ENCODE assay signal across 8 mouse cellular contexts in the genomic region with DNA sequence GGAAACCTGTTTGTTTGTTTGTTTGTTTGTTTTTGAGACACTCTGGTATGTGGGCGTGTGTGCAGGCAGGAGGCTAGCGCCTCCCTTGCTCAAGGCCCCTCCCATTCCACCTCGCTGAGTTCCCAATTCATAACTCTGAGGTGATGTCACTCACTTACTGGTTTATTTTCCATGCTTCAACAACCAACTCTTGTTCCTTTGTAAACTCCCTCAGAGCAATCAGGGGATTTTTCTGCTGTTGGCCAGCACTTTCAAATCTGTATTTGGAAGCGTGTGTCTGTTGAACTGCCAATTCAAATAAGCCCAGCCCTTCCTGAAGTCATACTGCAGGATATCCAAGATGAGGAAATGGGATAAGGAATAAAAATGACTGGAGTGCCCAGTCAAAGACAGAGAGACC. TPM values are rescaled to one million over a fixed set of nuclear protein-coding genes. Genes with fewer than 3 reads are reported as not detected.
DNase-seq lines count a peak whose midpoint lies in the region; ATAC-seq and TF ChIP-seq lines count a peak whose summit lies in the region.

No protein-coding gene starts in this region.

- in situ Hi-C loops in ES-E14 (cut with MboI; ENCODE audit: low sequenced_read_pairs in 2 of 2, unreplicated experiment in 2 of 2): no loop called here

- peak; percentile 62 for ATAC-seq in common myeloid progenitor, adult 5-6 weeks (replicated peaks; ENCODE audit: low read depth, poor library complexity, severe bottlenecking)
- peak; percentile 50 for ATAC-seq in lung, embryonic 14.5 days (ENCODE audit: insufficient read depth)
- peak; percentile 55; the same call in 1 of the 2 replicates for ATAC-seq in stomach, embryonic 15.5 days (ENCODE audit: insufficient read depth, low FRiP score, low read depth)

- H3K9ac ChIP-seq in ES-E14 (ENCODE audit: insufficient read depth, low read depth, low read length, poor library complexity, severe bottlenecking): peak overlapping the region; percentile 24; the same call in 1 of the 2 replicates
- H3K9ac ChIP-seq in lung, embryonic 14.5 days: peak overlapping the region; percentile 70
- H3K9ac ChIP-seq in stomach, embryonic 15.5 days: peak overlapping the region; percentile 23; the same call in 1 of the 2 replicates

- no peaks in the 10 kb centered on the region for H3K9me3 ChIP-seq in ES-E14 (ENCODE audit: control insufficient read depth, insufficient read depth, low read depth, low read length)
- no peaks in the 10 kb centered on the region for H3K9me3 ChIP-seq in lung, embryonic 14.5 days (ENCODE audit: low read depth, low read length)
- no peaks in the 10 kb centered on the region for H3K9me3 ChIP-seq in stomach, embryonic 15.5 days

- H3K36me3 ChIP-seq in ES-E14 (ENCODE audit: control insufficient read depth, insufficient read depth, low read length, poor library complexity, severe bottlenecking): peaks cover 11% of the 10 kb centered on the region
- peaks cover 35% of the 10 kb centered on the region for H3K36me3 ChIP-seq in lung, embryonic 14.5 days (ENCODE audit: insufficient read depth)
- peaks cover 3% of the 10 kb centered on the region; the same call in 1 of the 2 replicates for H3K36me3 ChIP-seq in stomach, embryonic 15.5 days

- TF ChIP-seq CTCF in lung, embryonic 14.5 days (IDR thresholded peaks at IDR 0.05; ENCODE audit: low read depth): no peak
- no peak for TF ChIP-seq CTCF in layer of hippocampus, adult 2 months (conservative IDR thresholded peaks at IDR 0.05)

- intact Hi-C loops in heart, postnatal 10 days (cut with DNase I): no loop called here

- no peak for DNase-seq in ES-E14 (ENCODE audit: low read depth, low spot score)
- peak; percentile 32 to 37 for DNase-seq in heart, postnatal 10 days
- DNase-seq in lung, embryonic 14.5 days: peak; percentile 74
- DNase-seq in ovary, postnatal 10 days (ENCODE audit: low spot score): no peak
- DNase-seq in layer of hippocampus, adult 2 months (ENCODE audit: low spot score in 2 of 2): no peak
- DNase-seq in kidney, postnatal 10 days: no peak

- H3K27ac ChIP-seq in ES-E14 (ENCODE audit: insufficient read depth, low read depth, low read length, poor library complexity, severe bottlenecking): no peak overlapping the region; the same call in 1 of the 2 replicates
- H3K27ac ChIP-seq in lung, embryonic 14.5 days (ENCODE audit: low read depth): peak overlapping the region; percentile 73
- no peak overlapping the region; the same call in 1 of the 2 replicates for H3K27ac ChIP-seq in stomach, embryonic 15.5 days
- no peak overlapping the region for H3K27ac ChIP-seq in layer of hippocampus, adult 2 months

- H3K4me1 ChIP-seq in ES-E14 (ENCODE audit: control insufficient read depth in 2 of 2, insufficient read depth in 2 of 2, low read length in 2 of 2, poor library complexity in 1 of 2): peaks cover 0 to 3% of the 10 kb centered on the region in 2 experiments; a peak in 1 of 4 replicates
- H3K4me1 ChIP-seq in lung, embryonic 14.5 days (ENCODE audit: insufficient read depth): 0 out of 2 replicates have a peak, but pooled peaks cover 3% of the 10 kb centered on the region
- peaks cover 13% of the 10 kb centered on the region for H3K4me1 ChIP-seq in stomach, embryonic 15.5 days

- peak overlapping the region; percentile 81 for H3K4me2 ChIP-seq in lung, embryonic 14.5 days
- peak overlapping the region; percentile 73 for H3K4me2 ChIP-seq in stomach, embryonic 15.5 days

- H3K4me3 ChIP-seq in ES-E14 (ENCODE audit: insufficient read depth in 1 of 2, low read depth in 1 of 2, low read length in 2 of 2, poor library complexity in 1 of 2, severe bottlenecking in 1 of 2): peak overlapping the region; percentile 83 to 88
- peak overlapping the region; percentile 75 for H3K4me3 ChIP-seq in lung, embryonic 14.5 days (ENCODE audit: low read depth, low read length)
- H3K4me3 ChIP-seq in stomach, embryonic 15.5 days (replicated peaks): peak overlapping the region; percentile 57
- no peak overlapping the region for H3K4me3 ChIP-seq in layer of hippocampus, adult 2 months

- H3K27me3 ChIP-seq in lung, embryonic 14.5 days (ENCODE audit: insufficient read depth, low read length): no peaks in the 10 kb centered on the region
- no peaks in the 10 kb centered on the region for H3K27me3 ChIP-seq in stomach, embryonic 15.5 days (replicated peaks)

- WGBS in lung, embryonic 14.5 days: 3% methylated on average over 4 of the region's 4 CpGs
- 6% methylated on average over 4 of the region's 4 CpGs for WGBS in stomach, embryonic 15.5 days

TF ChIP-seq in ES-E14, 5 proteins besides CTCF, POLR2A, EP300 and RAD21:
- no peak for TF ChIP-seq ZNF384 (IDR thresholded peaks at IDR 0.05; ENCODE audit: low read depth, low read length)
- no peak for TF ChIP-seq CHD2 (IDR thresholded peaks at IDR 0.05; ENCODE audit: low read depth, low read length)
- no peak for TF ChIP-seq ZC3H11A (IDR thresholded peaks at IDR 0.05; ENCODE audit: borderline replicate concordance, low read depth, low read length)
- no peak for TF ChIP-seq MAFK (IDR thresholded peaks at IDR 0.05; ENCODE audit: insufficient read depth, low read depth, low read length)
- TF ChIP-seq HCFC1 (IDR thresholded peaks at IDR 0.05; ENCODE audit: borderline replicate concordance, insufficient read depth, low read length): no peak

RNA-seq across cellular contexts. Expression of a gene that starts 0.9 kb away (rescaled TPM):
- 60.3 and 81.2 TPM in 2 replicates for total RNA-seq in ES-E14 (2012; rRNA removed)
- total RNA-seq in common myeloid progenitor, adult 5-6 weeks (2017): 13.5 and 17.2 TPM in 2 replicates
- 10 to 100 TPM; 15.6 to 19.3 TPM for total RNA-seq in heart, postnatal 10 days (2021)
- polyA plus RNA-seq in lung, embryonic 14.5 days (2014; fragmentation: Nextera tagmentation; extraction: Ambion mirVana): 31.2 and 32.5 TPM in 2 replicates
- polyA plus RNA-seq in stomach, embryonic 15.5 days (2015; fragmentation: Nextera tagmentation; extraction: Ambion mirVana): 16.0 and 18.7 TPM in 2 replicates
- total RNA-seq in layer of hippocampus, adult 2 months (2021): under 1 TPM; 0.25 to 0.59 TPM

RNA-seq across cellular contexts. Expression of a gene that starts 4.6 kb away (rescaled TPM):
- not detected in 2 replicates for total RNA-seq in ES-E14 (2012; rRNA removed)
- total RNA-seq in common myeloid progenitor, adult 5-6 weeks (2017): not detected in 2 replicates
- total RNA-seq in heart, postnatal 10 days (2021): not detected
- not detected in 2 replicates for polyA plus RNA-seq in lung, embryonic 14.5 days (2014; fragmentation: Nextera tagmentation; extraction: Ambion mirVana)
- polyA plus RNA-seq in stomach, embryonic 15.5 days (2015; fragmentation: Nextera tagmentation; extraction: Ambion mirVana): not detected in 2 replicates
- not detected for total RNA-seq in layer of hippocampus, adult 2 months (2021)

RNA-seq across cellular contexts. Expression of a gene that starts 24.4 kb away (rescaled TPM):
- 117 and 144 TPM in 2 replicates for total RNA-seq in ES-E14 (2012; rRNA removed)
- 29.6 and 33.9 TPM in 2 replicates for total RNA-seq in common myeloid progenitor, adult 5-6 weeks (2017)
- 10 to 100 TPM; 76.5 to 86.4 TPM for total RNA-seq in heart, postnatal 10 days (2021)
- polyA plus RNA-seq in lung, embryonic 14.5 days (2014; fragmentation: Nextera tagmentation; extraction: Ambion mirVana): 183 and 192 TPM in 2 replicates
- polyA plus RNA-seq in stomach, embryonic 15.5 days (2015; fragmentation: Nextera tagmentation; extraction: Ambion mirVana): 156 and 163 TPM in 2 replicates
- total RNA-seq in layer of hippocampus, adult 2 months (2021): 10 to 100 TPM; 79.2 to 81.8 TPM

RNA-seq across cellular contexts. Expression of a gene that starts 39.8 kb away (rescaled TPM):
- 33.5 and 37.9 TPM in 2 replicates for total RNA-seq in ES-E14 (2012; rRNA removed)
- 49.9 and 65.8 TPM in 2 replicates for total RNA-seq in common myeloid progenitor, adult 5-6 weeks (2017)
- total RNA-seq in heart, postnatal 10 days (2021): 1 to 10 TPM; 7.2 to 8.4 TPM
- 35.8 and 40.6 TPM in 2 replicates for polyA plus RNA-seq in lung, embryonic 14.5 days (2014; fragmentation: Nextera tagmentation; extraction: Ambion mirVana)
- polyA plus RNA-seq in stomach, embryonic 15.5 days (2015; fragmentation: Nextera tagmentation; extraction: Ambion mirVana): 33.7 and 35.0 TPM in 2 replicates
- total RNA-seq in layer of hippocampus, adult 2 months (2021): 10 to 100 TPM; 15.0 to 16.5 TPM

RNA-seq across cellular contexts. Expression of a gene that starts 55.3 kb away (rescaled TPM):
- not detected in 2 replicates for total RNA-seq in ES-E14 (2012; rRNA removed)
- total RNA-seq in common myeloid progenitor, adult 5-6 weeks (2017): not detected in 2 replicates
- total RNA-seq in heart, postnatal 10 days (2021): not detected
- not detected in 2 replicates for polyA plus RNA-seq in lung, embryonic 14.5 days (2014; fragmentation: Nextera tagmentation; extraction: Ambion mirVana)
- 0.18 TPM in 1 of 2 replicates, not detected in the other for polyA plus RNA-seq in stomach, embryonic 15.5 days (2015; fragmentation: Nextera tagmentation; extraction: Ambion mirVana)
- 10 to 100 TPM; 16.2 to 16.5 TPM for total RNA-seq in layer of hippocampus, adult 2 months (2021)

Comparison
In these comparisons a context has a peak if more than half of its experiments do, and no peak if none do; other contexts are left out.
1. DNase-seq: peak in heart, postnatal 10 days (2 of 2) and lung, embryonic 14.5 days (single experiment); none in ES-E14 (single experiment), ovary, postnatal 10 days (single experiment), layer of hippocampus, adult 2 months (0 of 2) and kidney, postnatal 10 days (single experiment).
2. Peak in every context shown above with its lines, with median percentiles within 50 percentile points of each other: H3K9ac ChIP-seq and ATAC-seq.